Mouse (Mus musculus): ENCODE data around the gene Aplp1.

The Aplp1 gene

GRCm38 (mm10) chr7:30409789-30410188 is 35.5 kb downstream of the Aplp1 start:
- DNase-seq (ENCODE audit: low spot score): no peak

- DNase-seq (ENCODE audit: low spot score): no peak
These were observed 36.7 kb downstream of the Aplp1 start for GRCm38 (mm10) chr7:30408639-30409038.

- no peak for DNase-seq (ENCODE audit: low spot score)
These were observed 43.0 kb downstream of the Aplp1 start for GRCm38 (mm10) chr7:30402343-30402742.

- peak; percentile 36 for DNase-seq (ENCODE audit: low spot score)
These were observed 45.7 kb downstream of the Aplp1 start for GRCm38 (mm10) chr7:30399671-30400070.

GRCm38 (mm10) chr7:30394871-30395270 is 50.5 kb downstream of the Aplp1 start:
- no peak for DNase-seq (ENCODE audit: low spot score)

GRCm38 (mm10) chr7:30394379-30394778 is 51.0 kb downstream of the Aplp1 start:
- peak; percentile 40 for DNase-seq (ENCODE audit: low spot score)

GRCm38 (mm10) chr7:30393631-30394030 is 51.7 kb downstream of the Aplp1 start:
- DNase-seq (ENCODE audit: low spot score): no peak

GRCm38 (mm10) chr7:30392746-30393520 is 52.4 kb downstream of the Aplp1 start:
- DNase-seq (ENCODE audit: low spot score): no peak
